Mouse (Mus musculus): ENCODE measurements at regions not wholly inside any gene's neighbourhood (a gene's known extent, or its start where the extent isn't known, plus 50 kb on each side); places are given as distances from the start of the nearest gene placed in this dataset.

- Histone ChIP-seq H3K9me3 (ENCODE audit: control insufficient read depth, low read length) (peaks cover 17% of the 10 kb centered on the region), H3K4me3 (replicated peaks) (no peak overlapping the region), H3K27me3 (ENCODE audit: control insufficient read depth) (no peaks in the 10 kb centered on the region), H3K36me3 (ENCODE audit: control insufficient read depth) (no peaks in the 10 kb centered on the region), H3K4me1 (ENCODE audit: control insufficient read depth) (no peaks in the 10 kb centered on the region)
- no peak for TF ChIP-seq TAL1 (IDR thresholded peaks at IDR 0.05; ENCODE audit: low read length)
- TF ChIP-seq GATA1 (IDR thresholded peaks at IDR 0.05; ENCODE audit: low read length), result no peak
These were observed 232.8 kb upstream of the Prox1 start for GRCm38 (mm10) chr1:190403335-190403734.

- no peaks in the 10 kb centered on the region for H3K36me3 ChIP-seq (ENCODE audit: control insufficient read depth)
- H3K9me3 ChIP-seq (ENCODE audit: control insufficient read depth, low read length), result peaks cover 12% of the 10 kb centered on the region
- H3K27me3 ChIP-seq (ENCODE audit: control insufficient read depth), result no peaks in the 10 kb centered on the region
- no peak overlapping the region for H3K4me3 ChIP-seq (replicated peaks)
- TF ChIP-seq TAL1 (IDR thresholded peaks at IDR 0.05; ENCODE audit: low read length) (no peak), GATA1 (IDR thresholded peaks at IDR 0.05; ENCODE audit: low read length) (no peak)
- no peaks in the 10 kb centered on the region for H3K4me1 ChIP-seq (ENCODE audit: control insufficient read depth)
These were observed 227.8 kb upstream of the Prox1 start for GRCm38 (mm10) chr1:190398308-190398707.

GRCm38 (mm10) chr1:190397811-190398210 is 227.3 kb upstream of the Prox1 start:
- Histone ChIP-seq H3K27me3 (ENCODE audit: control insufficient read depth) (no peaks in the 10 kb centered on the region), H3K36me3 (ENCODE audit: control insufficient read depth) (no peaks in the 10 kb centered on the region), H3K4me1 (ENCODE audit: control insufficient read depth) (no peaks in the 10 kb centered on the region), H3K9me3 (ENCODE audit: control insufficient read depth, low read length) (peaks cover 15% of the 10 kb centered on the region), H3K4me3 (replicated peaks) (no peak overlapping the region)
- TF ChIP-seq TAL1 (IDR thresholded peaks at IDR 0.05; ENCODE audit: low read length) (no peak), GATA1 (IDR thresholded peaks at IDR 0.05; ENCODE audit: low read length) (no peak)

- Histone ChIP-seq H3K4me1 (ENCODE audit: control insufficient read depth) (no peaks in the 10 kb centered on the region), H3K4me3 (replicated peaks) (no peak overlapping the region), H3K27me3 (ENCODE audit: control insufficient read depth) (no peaks in the 10 kb centered on the region), H3K36me3 (ENCODE audit: control insufficient read depth) (no peaks in the 10 kb centered on the region), H3K9me3 (ENCODE audit: control insufficient read depth, low read length) (peaks cover 29% of the 10 kb centered on the region)
- TF ChIP-seq TAL1 (IDR thresholded peaks at IDR 0.05; ENCODE audit: low read length) (no peak), GATA1 (IDR thresholded peaks at IDR 0.05; ENCODE audit: low read length) (no peak)
These were observed 222.5 kb upstream of the Prox1 start for GRCm38 (mm10) chr1:190393061-190393460.

- TF ChIP-seq TAL1 (IDR thresholded peaks at IDR 0.05; ENCODE audit: low read length) (no peak), GATA1 (IDR thresholded peaks at IDR 0.05; ENCODE audit: low read length) (no peak)
These were observed 218.3 kb upstream of the Prox1 start for GRCm38 (mm10) chr1:190388853-190389252.

GRCm38 (mm10) chr1:190384555-190384954 is 214.0 kb upstream of the Prox1 start:
- Histone ChIP-seq H3K4me3 (replicated peaks) (no peak overlapping the region), H3K9me3 (ENCODE audit: control insufficient read depth, low read length) (peaks cover 6% of the 10 kb centered on the region), H3K27me3 (ENCODE audit: control insufficient read depth) (no peaks in the 10 kb centered on the region), H3K36me3 (ENCODE audit: control insufficient read depth) (no peaks in the 10 kb centered on the region), H3K4me1 (ENCODE audit: control insufficient read depth) (no peaks in the 10 kb centered on the region)
- no peak for TF ChIP-seq GATA1 (IDR thresholded peaks at IDR 0.05; ENCODE audit: low read length)
- no peak for TF ChIP-seq TAL1 (IDR thresholded peaks at IDR 0.05; ENCODE audit: low read length)

More at GRCm38 (mm10) chr1:190388853-190389252, 218.3 kb upstream of the Prox1 start:
- Histone ChIP-seq H3K27me3 (ENCODE audit: control insufficient read depth) (no peaks in the 10 kb centered on the region), H3K4me1 (ENCODE audit: control insufficient read depth) (no peaks in the 10 kb centered on the region), H3K4me3 (replicated peaks) (no peak overlapping the region), H3K36me3 (ENCODE audit: control insufficient read depth) (no peaks in the 10 kb centered on the region), H3K9me3 (ENCODE audit: control insufficient read depth, low read length) (peaks cover 26% of the 10 kb centered on the region)

- Histone ChIP-seq H3K36me3 (ENCODE audit: control insufficient read depth) (no peaks in the 10 kb centered on the region), H3K9me3 (ENCODE audit: control insufficient read depth, low read length) (peaks cover 6% of the 10 kb centered on the region), H3K4me3 (replicated peaks) (no peak overlapping the region), H3K27me3 (ENCODE audit: control insufficient read depth) (no peaks in the 10 kb centered on the region), H3K4me1 (ENCODE audit: control insufficient read depth) (no peaks in the 10 kb centered on the region)
- no peak for TF ChIP-seq GATA1 (IDR thresholded peaks at IDR 0.05; ENCODE audit: low read length)
- no peak for TF ChIP-seq TAL1 (IDR thresholded peaks at IDR 0.05; ENCODE audit: low read length)
These were observed 212.8 kb upstream of the Prox1 start for GRCm38 (mm10) chr1:190383256-190383838.

GRCm38 (mm10) chr1:190380151-190380550 is 209.6 kb upstream of the Prox1 start:
- Histone ChIP-seq H3K36me3 (ENCODE audit: control insufficient read depth) (no peaks in the 10 kb centered on the region), H3K27me3 (ENCODE audit: control insufficient read depth) (no peaks in the 10 kb centered on the region), H3K4me1 (ENCODE audit: control insufficient read depth) (no peaks in the 10 kb centered on the region), H3K4me3 (replicated peaks) (no peak overlapping the region), H3K9me3 (ENCODE audit: control insufficient read depth, low read length) (peaks cover 6% of the 10 kb centered on the region)
- no peak for TF ChIP-seq TAL1 (IDR thresholded peaks at IDR 0.05; ENCODE audit: low read length)
- TF ChIP-seq GATA1 (IDR thresholded peaks at IDR 0.05; ENCODE audit: low read length), result no peak

GRCm38 (mm10) chr1:190375160-190375880 is 204.8 kb upstream of the Prox1 start:
- H3K27me3 ChIP-seq (ENCODE audit: control insufficient read depth), result no peaks in the 10 kb centered on the region
- H3K4me1 ChIP-seq (ENCODE audit: control insufficient read depth), result no peaks in the 10 kb centered on the region
- TF ChIP-seq GATA1 (IDR thresholded peaks at IDR 0.05; ENCODE audit: low read length), result no peak
- no peak for TF ChIP-seq TAL1 (IDR thresholded peaks at IDR 0.05; ENCODE audit: low read length)
- no peak overlapping the region for H3K4me3 ChIP-seq (replicated peaks)
- 0 out of 2 replicates have a peak, but pooled peaks cover 2% of the 10 kb centered on the region for H3K9me3 ChIP-seq (ENCODE audit: control insufficient read depth, low read length)
- H3K36me3 ChIP-seq (ENCODE audit: control insufficient read depth), result no peaks in the 10 kb centered on the region

Measured in erythroblast, embryonic 14.5 days (primary cell).